ENCODE assay signal across 22 mouse cellular contexts in the genomic region with DNA sequence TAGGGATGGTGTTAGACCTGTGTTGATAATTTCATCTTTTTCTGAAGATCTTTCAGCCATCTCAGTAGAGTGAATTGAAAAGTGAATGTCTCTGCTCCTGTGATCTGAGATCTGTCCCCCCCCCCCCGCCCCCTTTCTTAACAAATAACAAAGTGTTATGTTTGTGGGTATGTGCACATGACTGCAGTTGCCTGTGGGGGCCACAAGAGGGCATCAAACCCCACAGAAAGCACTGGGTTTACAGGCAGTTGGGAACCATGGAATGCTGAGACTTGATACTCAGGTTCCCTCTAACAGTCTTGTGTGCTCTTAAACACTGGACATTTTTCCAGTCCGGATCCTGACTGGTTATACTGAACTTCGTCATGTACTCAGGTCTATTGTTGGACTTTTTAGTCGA.
DNase-seq lines count a peak whose midpoint lies in the region; ATAC-seq and TF ChIP-seq lines count a peak whose summit lies in the region.
"Had no signal": no experiment of that assay in that cellular context is flagged by ENCODE, and none has a peak within 500 bp of the region (broad histone marks: within the 10 kb centered on the region; RNA-seq: fewer than 3 reads in every experiment).

No protein-coding gene starts in this region.

- no peak for TF ChIP-seq POLR2A in ES-Bruce4 (IDR thresholded peaks at IDR 0.05; ENCODE audit: insufficient read depth, low read length)
- TF ChIP-seq POLR2A in brain, embryonic 14.5 days (IDR thresholded peaks at IDR 0.05; ENCODE audit: borderline replicate concordance, extremely low read depth, insufficient read depth, insufficient read length, poor library complexity, severe bottlenecking) = no peak

- no peak overlapping the region for H3K27ac ChIP-seq in heart, postnatal 0 days (ENCODE audit: low read depth)
- no peak overlapping the region for H3K27ac ChIP-seq in heart, embryonic 10.5 days
- no peak overlapping the region for H3K27ac ChIP-seq in liver, embryonic 14.5 days
- H3K27ac ChIP-seq in liver, embryonic 11.5 days (ENCODE audit: low read depth, low read length) = no peak overlapping the region
- H3K27ac ChIP-seq in ES-Bruce4 (ENCODE audit: insufficient read depth, low read length) = no peak overlapping the region
- no peak overlapping the region for H3K27ac ChIP-seq in forebrain, embryonic 11.5 days (ENCODE audit: low read depth, low read length)
- H3K27ac ChIP-seq: embryonic facial prominence, embryonic 10.5 days; forebrain, embryonic 15.5 days; hindbrain, embryonic 12.5 days; intestine, embryonic 15.5 days; limb, embryonic 15.5 days had no signal

- no peak for TF ChIP-seq EP300 in heart, postnatal 0 days (IDR thresholded peaks at IDR 0.05; ENCODE audit: low read depth)
- TF ChIP-seq EP300 in liver, embryonic 14.5 days (IDR thresholded peaks at IDR 0.05; ENCODE audit: low read depth) = no peak
- no peak for TF ChIP-seq EP300 in ES-Bruce4 (IDR thresholded peaks at IDR 0.05; ENCODE audit: insufficient read depth, low read depth, low read length)

- H3K4me1 ChIP-seq in heart, postnatal 0 days (ENCODE audit: control insufficient read depth, insufficient read depth) = no peaks in the 10 kb centered on the region
- H3K4me1 ChIP-seq in heart, embryonic 10.5 days = no peaks in the 10 kb centered on the region
- no peaks in the 10 kb centered on the region for H3K4me1 ChIP-seq in liver, embryonic 14.5 days (replicated peaks; ENCODE audit: control insufficient read depth in 2 of 2, insufficient read depth in 2 of 2, low read length in 1 of 2)
- no peaks in the 10 kb centered on the region for H3K4me1 ChIP-seq in liver, embryonic 11.5 days (replicated peaks; ENCODE audit: control insufficient read depth, insufficient read depth, low read length)
- H3K4me1 ChIP-seq in ES-Bruce4 (ENCODE audit: control insufficient read depth, insufficient read depth, low read length) = no peaks in the 10 kb centered on the region
- H3K4me1 ChIP-seq in forebrain, embryonic 11.5 days (replicated peaks; ENCODE audit: control insufficient read depth, insufficient read depth, low read length) = no peaks in the 10 kb centered on the region
- H3K4me1 ChIP-seq: embryonic facial prominence, embryonic 10.5 days; forebrain, embryonic 15.5 days; hindbrain, embryonic 12.5 days; intestine, embryonic 15.5 days; limb, embryonic 15.5 days had no signal

- H3K4me2 ChIP-seq in heart, postnatal 0 days (ENCODE audit: low read depth, low read length) = no peak overlapping the region
- no peak overlapping the region for H3K4me2 ChIP-seq in liver, embryonic 14.5 days (ENCODE audit: low read depth)
- no peak overlapping the region for H3K4me2 ChIP-seq in liver, embryonic 11.5 days
- H3K4me2 ChIP-seq in forebrain, embryonic 11.5 days (ENCODE audit: low read depth, low read length, severe bottlenecking) = no peak overlapping the region
- H3K4me2 ChIP-seq: forebrain, embryonic 15.5 days; hindbrain, embryonic 12.5 days; intestine, embryonic 15.5 days; limb, embryonic 15.5 days had no signal

- ATAC-seq in heart, postnatal 0 days (ENCODE audit: insufficient read depth, low read depth) = no peak
- ATAC-seq in liver, embryonic 14.5 days (ENCODE audit: insufficient read depth) = no peak
- no peak for ATAC-seq in liver, embryonic 11.5 days (replicated peaks; ENCODE audit: low FRiP score)
- ATAC-seq in forebrain, embryonic 11.5 days (replicated peaks; ENCODE audit: low FRiP score) = no peak
- ATAC-seq: forebrain, embryonic 15.5 days; intestine, embryonic 15.5 days had no signal

- no peaks in the 10 kb centered on the region for H3K9me3 ChIP-seq in heart, postnatal 0 days (replicated peaks; ENCODE audit: control insufficient read depth, low read length)
- H3K9me3 ChIP-seq in heart, embryonic 10.5 days = no peaks in the 10 kb centered on the region
- no peaks in the 10 kb centered on the region for H3K9me3 ChIP-seq in liver, embryonic 14.5 days (ENCODE audit: control insufficient read depth, low read length)
- no peaks in the 10 kb centered on the region for H3K9me3 ChIP-seq in liver, embryonic 11.5 days (ENCODE audit: control insufficient read depth, low read length)
- H3K9me3 ChIP-seq in ES-Bruce4 (replicated peaks; ENCODE audit: control insufficient read depth, insufficient read depth, low read length, poor library complexity, severe bottlenecking) = no peaks in the 10 kb centered on the region
- no peaks in the 10 kb centered on the region for H3K9me3 ChIP-seq in forebrain, embryonic 11.5 days (ENCODE audit: control insufficient read depth, low read length)
- H3K9me3 ChIP-seq: forebrain, embryonic 15.5 days; intestine, embryonic 15.5 days; limb, embryonic 15.5 days had no signal

- H3K4me3 ChIP-seq in heart, postnatal 0 days (ENCODE audit: low read depth, low read length) = no peak overlapping the region
- no peak overlapping the region for H3K4me3 ChIP-seq in heart, embryonic 10.5 days
- H3K4me3 ChIP-seq in liver, embryonic 14.5 days (ENCODE audit: insufficient read depth in 1 of 2, low read depth in 2 of 2, low read length in 2 of 2) = no peak overlapping the region
- H3K4me3 ChIP-seq in liver, embryonic 11.5 days (ENCODE audit: low read depth, low read length) = no peak overlapping the region
- no peak overlapping the region for H3K4me3 ChIP-seq in ES-Bruce4 (ENCODE audit: low read depth, low read length)
- H3K4me3 ChIP-seq in forebrain, embryonic 11.5 days (ENCODE audit: low read depth, low read length) = no peak overlapping the region
- H3K4me3 ChIP-seq: embryonic facial prominence, embryonic 10.5 days; forebrain, embryonic 15.5 days; hindbrain, embryonic 12.5 days; intestine, embryonic 15.5 days; limb, embryonic 15.5 days had no signal

- H3K36me3 ChIP-seq in heart, postnatal 0 days (replicated peaks; ENCODE audit: control insufficient read depth, insufficient read depth, low read length) = no peaks in the 10 kb centered on the region
- H3K36me3 ChIP-seq in heart, embryonic 10.5 days = no peaks in the 10 kb centered on the region
- no peaks in the 10 kb centered on the region for H3K36me3 ChIP-seq in liver, embryonic 14.5 days (replicated peaks; ENCODE audit: control insufficient read depth, insufficient read depth, low read depth)
- no peaks in the 10 kb centered on the region for H3K36me3 ChIP-seq in liver, embryonic 11.5 days (ENCODE audit: control insufficient read depth, insufficient read depth, low read length)
- H3K36me3 ChIP-seq in ES-Bruce4 (ENCODE audit: control insufficient read depth, insufficient read depth, low read length, poor library complexity, severe bottlenecking) = no peaks in the 10 kb centered on the region
- H3K36me3 ChIP-seq in forebrain, embryonic 11.5 days (ENCODE audit: control insufficient read depth, insufficient read depth, low read length) = no peaks in the 10 kb centered on the region
- H3K36me3 ChIP-seq: embryonic facial prominence, embryonic 10.5 days; forebrain, embryonic 15.5 days; G1E; hindbrain, embryonic 12.5 days; intestine, embryonic 15.5 days; limb, embryonic 15.5 days had no signal

- H3K27me3 ChIP-seq in heart, postnatal 0 days (ENCODE audit: control insufficient read depth, insufficient read depth, low read length) = no peaks in the 10 kb centered on the region
- H3K27me3 ChIP-seq in heart, embryonic 10.5 days (ENCODE audit: insufficient read depth, poor library complexity, severe bottlenecking) = no peaks in the 10 kb centered on the region
- H3K27me3 ChIP-seq in liver, embryonic 14.5 days (ENCODE audit: control insufficient read depth, insufficient read depth, low read length) = no peaks in the 10 kb centered on the region
- no peaks in the 10 kb centered on the region for H3K27me3 ChIP-seq in liver, embryonic 11.5 days (replicated peaks; ENCODE audit: control insufficient read depth, insufficient read depth, low read length)
- H3K27me3 ChIP-seq in ES-Bruce4 (ENCODE audit: control insufficient read depth, insufficient read depth, low read length, poor library complexity, severe bottlenecking) = no peaks in the 10 kb centered on the region
- no peaks in the 10 kb centered on the region for H3K27me3 ChIP-seq in forebrain, embryonic 11.5 days (ENCODE audit: control insufficient read depth, insufficient read depth, low read length)
- H3K27me3 ChIP-seq: forebrain, embryonic 15.5 days; hindbrain, embryonic 12.5 days; intestine, embryonic 15.5 days; limb, embryonic 15.5 days had no signal

- no peak overlapping the region for H3K9ac ChIP-seq in heart, postnatal 0 days (replicated peaks; ENCODE audit: low read depth, low read length)
- H3K9ac ChIP-seq in liver, embryonic 14.5 days (replicated peaks) = no peak overlapping the region
- no peak overlapping the region for H3K9ac ChIP-seq in liver, embryonic 11.5 days (ENCODE audit: low read depth, low read length)
- no peak overlapping the region for H3K9ac ChIP-seq in ES-Bruce4 (ENCODE audit: low read depth, poor library complexity, severe bottlenecking)
- no peak overlapping the region for H3K9ac ChIP-seq in forebrain, embryonic 11.5 days (ENCODE audit: low read length)
- H3K9ac ChIP-seq: forebrain, embryonic 15.5 days; hindbrain, embryonic 12.5 days; intestine, embryonic 15.5 days; limb, embryonic 15.5 days had no signal

- TF ChIP-seq CTCF in heart, postnatal 0 days (IDR thresholded peaks at IDR 0.05; ENCODE audit: low read depth) = peak; percentile 27; the same call in 1 of the 2 replicates
- peak; percentile 35; the same call in 1 of the 2 replicates for TF ChIP-seq CTCF in liver, embryonic 14.5 days (IDR thresholded peaks at IDR 0.05; ENCODE audit: low read depth)
- peak; percentile 60 for TF ChIP-seq CTCF in ES-Bruce4 (IDR thresholded peaks at IDR 0.05; ENCODE audit: low read depth, low read length)
- peak; percentile 29; the same call in 1 of the 2 replicates for TF ChIP-seq CTCF in brain, embryonic 14.5 days (IDR thresholded peaks at IDR 0.05; ENCODE audit: borderline replicate concordance, extremely low read depth, insufficient read depth, insufficient read length)

- DNase-seq in heart, postnatal 0 days (ENCODE audit: low spot score) = no peak
- no peak for DNase-seq in heart, embryonic 10.5 days (ENCODE audit: low spot score)
- no peak for DNase-seq in liver, embryonic 14.5 days (ENCODE audit: low read depth in 3 of 3, low spot score in 3 of 3)
- no peak for DNase-seq in liver, embryonic 11.5 days (ENCODE audit: low spot score)
- no peak for DNase-seq in brain, embryonic 14.5 days (ENCODE audit: low read depth)
- DNase-seq in forebrain, embryonic 11.5 days (ENCODE audit: low spot score) = no peak
- DNase-seq: adrenal gland, adult 2 months; cerebellum, adult 11-12 months; cerebellum, postnatal 36 days; heart, adult 18-20 months; heart, postnatal 10 days; kidney, postnatal 14 days; lung, postnatal 10 days; right cerebral cortex, postnatal 14 days; thymus, postnatal 4 days had no signal

- WGBS in heart, postnatal 0 days = 83% methylated on average over 4 of the region's 4 CpGs
- WGBS in heart, embryonic 10.5 days = 87% methylated on average over 4 of the region's 4 CpGs
- 67% methylated on average over 4 of the region's 4 CpGs for WGBS in liver, embryonic 14.5 days (ENCODE audit: insufficient replicate concordance)
- WGBS in liver, embryonic 11.5 days = 74% methylated on average over 4 of the region's 4 CpGs
- WGBS in forebrain, embryonic 11.5 days = 88% methylated on average over 4 of the region's 4 CpGs
